Mouse (Mus musculus) liver, embryonic 11.5 days (tissue): Measurements from ENCODE around the gene Pld4. TPM values are rescaled to one million over a fixed set of nuclear protein-coding genes. Genes with fewer than 3 reads are reported as not detected.
"Not testable (repeated sequence)": the region's sequence is repeated elsewhere in the genome, so short reads cannot be mapped to it uniquely, and the experiment has no call there.

Experiments
- ATAC-seq: fragments of 200-750 bp; cut with Nextera tagmentation; replicated peaks from 2 replicates; pipeline ENCODE4 v1.8.0; 2017; ENCODE audit warnings: moderate number of reproducible peaks, mild to moderate bottlenecking, moderate TSS enrichment, moderate library complexity; ENCODE audit not compliant: low FRiP score
- DNase-seq: peaks from one replicate; pipeline ENCODE4 v3.0.0-alpha.2; 2017; ENCODE audit warnings: low spot score
- H3K27ac ChIP-seq: fragments of 300-500 bp; sonication (generic); 2 replicates; pipeline ENCODE4 v1.5.1; 2014; ENCODE audit warnings: mild to moderate bottlenecking, low read depth, low read length, control low read depth
- H3K27me3 ChIP-seq: fragments of 300-500 bp; sonication (generic); replicated peaks from 2 replicates; pipeline ENCODE4 v1.6.1; 2014; ENCODE audit warnings: low read length, mixed read lengths; ENCODE audit not compliant: control insufficient read depth, insufficient read depth
- H3K36me3 ChIP-seq: fragments of 300-500 bp; sonication (generic); 2 replicates; pipeline ENCODE4 v1.6.1; 2014; ENCODE audit warnings: mild to moderate bottlenecking, low read length, moderate library complexity, mixed read lengths; ENCODE audit not compliant: control insufficient read depth, insufficient read depth
- H3K4me1 ChIP-seq: fragments of 300-500 bp; sonication (generic); replicated peaks from 2 replicates; pipeline ENCODE4 v1.6.1; 2014; ENCODE audit warnings: low read length, mixed read lengths; ENCODE audit not compliant: control insufficient read depth, insufficient read depth
- H3K4me2 ChIP-seq: fragments of 300-500 bp; sonication (generic); 2 replicates; pipeline ENCODE4 v1.6.1; 2014; ENCODE audit warnings: mild to moderate bottlenecking, control low read depth, moderate library complexity
- H3K4me3 ChIP-seq: fragments of 300-500 bp; sonication (generic); 2 replicates; pipeline ENCODE4 v1.5.1; 2014; ENCODE audit warnings: low read depth, low read length, control low read depth
- H3K9ac ChIP-seq: fragments of 300-500 bp; sonication (generic); 2 replicates; pipeline ENCODE4 v1.6.1; 2014; ENCODE audit warnings: low read depth, low read length, control low read depth
- H3K9me3 ChIP-seq: fragments of 300-500 bp; sonication (generic); 2 replicates; pipeline ENCODE4 v1.6.1; 2016; ENCODE audit warnings: low read length, inconsistent platforms, mixed read lengths; ENCODE audit not compliant: control insufficient read depth
- WGBS: fragments of 180-500 bp; shearing (Covaris S2); extraction: QIAGEN DNeasy Blood & Tissue Kit; methylation state at CpG from one replicate; pipeline ENCODE4 v1.1.7; 2014; 5-methylcytosine and 5-hydroxymethylcytosine counted together
- polyA plus RNA-seq: library from polyadenylated mRNA; unstranded; fragments of >200 nt; fragmentation: Nextera tagmentation; extraction: Ambion mirVana; gene quantifications from 2 replicates; pipeline ENCODE4 v1.2.1, GENCODE M21; 2014

Gene Pld4
- polyA plus RNA-seq, 1 experiment from 2014 or later = 7.4 TPM

GRCm38 (mm10) chr12:112808587-112809364 is 48.3 kb downstream of the Pld4 start, which contains the start of gene Clba1:
Clba1 (plus strand) TSS chr12:112808937.
- Histone ChIP-seq H3K4me2 (peak within 1 kb of the TSS; percentile 99), H3K4me1 (peaks cover 11% of the 10 kb centered on the region; the same call in 1 of the 2 replicates), H3K9ac (peak within 1 kb of the TSS; percentile 52), H3K27me3 (peaks cover 24% of the 10 kb centered on the region), H3K4me3 (peak within 1 kb of the TSS; percentile 64), H3K27ac (no peak within 1 kb of the TSS), H3K36me3 (no peaks in the 10 kb centered on the region), H3K9me3 (no peaks in the 10 kb centered on the region)
- 2% methylated on average over 58 of the region's 64 CpGs for WGBS
- DNase-seq (peak; percentile 82), ATAC-seq (peak; percentile 91)

- no peaks in the 10 kb centered on the region for H3K9me3 ChIP-seq
- peaks cover 11% of the 10 kb centered on the region; the same call in 1 of the 2 replicates for H3K4me1 ChIP-seq
- H3K27ac ChIP-seq = no peak overlapping the region
- H3K36me3 ChIP-seq = no peaks in the 10 kb centered on the region
- H3K4me2 ChIP-seq = peak overlapping the region; percentile 99
- H3K4me3 ChIP-seq = peak overlapping the region; percentile 64
- ATAC-seq (no peak), DNase-seq (no peak)
- peak overlapping the region; percentile 52; the same call in 1 of the 2 replicates for H3K9ac ChIP-seq
- WGBS = 19% methylated on average over 8 of the region's 8 CpGs
- peaks cover 16% of the 10 kb centered on the region for H3K27me3 ChIP-seq
Measured at GRCm38 (mm10) chr12:112809641-112810040, 49.2 kb downstream of the Pld4 start.

- no peak overlapping the region for H3K4me2 ChIP-seq
- peaks cover 11% of the 10 kb centered on the region; the same call in 1 of the 2 replicates for H3K4me1 ChIP-seq
Measured at GRCm38 (mm10) chr12:112810092-112810885, 49.8 kb downstream of the Pld4 start.

GRCm38 (mm10) chr12:112813370-112813769 is 52.9 kb downstream of the Pld4 start:
- Histone ChIP-seq H3K27me3 (peaks cover 4% of the 10 kb centered on the region; the same call in 1 of the 2 replicates), H3K27ac (no peak overlapping the region), H3K4me1 (peaks cover 9% of the 10 kb centered on the region; the same call in 1 of the 2 replicates), H3K9ac (no peak overlapping the region), H3K36me3 (peaks cover 2% of the 10 kb centered on the region), H3K4me2 (no peak overlapping the region), H3K4me3 (no peak overlapping the region), H3K9me3 (no peaks in the 10 kb centered on the region)
- WGBS = 90% methylated on average over 7 of the region's 7 CpGs
- no peak for ATAC-seq
- no peak for DNase-seq

More at GRCm38 (mm10) chr12:112810092-112810885, 49.8 kb downstream of the Pld4 start:
- 63% methylated on average over 19 of the region's 19 CpGs for WGBS
- Histone ChIP-seq H3K9me3 (no peaks in the 10 kb centered on the region), H3K36me3 (no peaks in the 10 kb centered on the region), H3K27ac (no peak overlapping the region), H3K27me3 (peaks cover 10% of the 10 kb centered on the region), H3K4me3 (no peak overlapping the region), H3K9ac (no peak overlapping the region)
- DNase-seq = no peak
- ATAC-seq = no peak

- peaks cover 10% of the 10 kb centered on the region for H3K36me3 ChIP-seq
- H3K27me3 ChIP-seq = peaks cover 3% of the 10 kb centered on the region; the same call in 1 of the 2 replicates
- H3K4me3 ChIP-seq = no peak overlapping the region
- DNase-seq = no peak
- ATAC-seq = no peak
- WGBS = 81% methylated on average over 14 of the region's 14 CpGs
- no peak overlapping the region for H3K9ac ChIP-seq
- H3K4me1 ChIP-seq = 0 out of 2 replicates have a peak, but pooled peaks cover 3% of the 10 kb centered on the region
- H3K9me3 ChIP-seq = no peaks in the 10 kb centered on the region
- no peak overlapping the region for H3K4me2 ChIP-seq
- H3K27ac ChIP-seq = no peak overlapping the region
Measured at GRCm38 (mm10) chr12:112814682-112815470, 54.4 kb downstream of the Pld4 start.

GRCm38 (mm10) chr12:112816294-112816693 is 55.8 kb downstream of the Pld4 start:
- no peak for DNase-seq
- H3K9me3 ChIP-seq = no peaks in the 10 kb centered on the region
- H3K4me1 ChIP-seq = 0 out of 2 replicates have a peak, but pooled peaks cover 2% of the 10 kb centered on the region
- H3K36me3 ChIP-seq = peaks cover 19% of the 10 kb centered on the region
- no peaks in the 10 kb centered on the region for H3K27me3 ChIP-seq
- no peak overlapping the region for H3K9ac ChIP-seq
- H3K4me2 ChIP-seq = no peak overlapping the region
- no peak overlapping the region for H3K27ac ChIP-seq
- no peak overlapping the region for H3K4me3 ChIP-seq
- WGBS = 56% methylated on average over 4 of the region's 4 CpGs
- ATAC-seq = no peak

GRCm38 (mm10) chr12:112816866-112817265 is 56.4 kb downstream of the Pld4 start:
- H3K36me3 ChIP-seq = peaks cover 23% of the 10 kb centered on the region

More at GRCm38 (mm10) chr12:112816866-112817265, 56.4 kb downstream of the Pld4 start:
- H3K4me2 ChIP-seq, H3K27ac ChIP-seq, H3K9me3 ChIP-seq, H3K4me3 ChIP-seq, DNase-seq, ATAC-seq, H3K4me1 ChIP-seq, H3K27me3 ChIP-seq, H3K9ac ChIP-seq: not testable (repeated sequence)
- WGBS = 82% methylated on average over 7 of the region's 7 CpGs
